Mouse (Mus musculus) hindlimb bud, embryonic 11.5 days (tissue): ENCODE measurements around the gene Thsd7a.

Experiments
- DNase-seq: peaks from one replicate; pipeline ENCODE4 v3.0.0-alpha.2; 2012; ENCODE audit warnings: low read depth, low spot score; ENCODE audit errors: extremely low spot score

Thsd7a gene

GRCm38 (mm10) chr6:12693239-12693638 is 56.0 kb downstream of the Thsd7a start:
- DNase-seq, result no peak

GRCm38 (mm10) chr6:12649633-12650032 is 99.6 kb downstream of the Thsd7a start:
- no peak for DNase-seq

- DNase-seq, result no peak
Measured at GRCm38 (mm10) chr6:12628637-12629246, 120.5 kb downstream of the Thsd7a start.

GRCm38 (mm10) chr6:12606638-12607246 is 142.5 kb downstream of the Thsd7a start:
- no peak for DNase-seq

- no peak for DNase-seq
Measured at GRCm38 (mm10) chr6:12602927-12603326, 146.3 kb downstream of the Thsd7a start.

GRCm38 (mm10) chr6:12602161-12602560 is 147.0 kb downstream of the Thsd7a start:
- DNase-seq, result no peak

- no peak for DNase-seq
Measured at GRCm38 (mm10) chr6:12584456-12584855, 164.8 kb downstream of the Thsd7a start.

- no peak for DNase-seq
Measured at GRCm38 (mm10) chr6:12581143-12581542, 168.1 kb downstream of the Thsd7a start.

GRCm38 (mm10) chr6:12575619-12576216 is 173.5 kb downstream of the Thsd7a start:
- DNase-seq, result no peak

- no peak for DNase-seq
Measured at GRCm38 (mm10) chr6:12572202-12572601, 177.0 kb downstream of the Thsd7a start.

GRCm38 (mm10) chr6:12565136-12565535 is 184.1 kb downstream of the Thsd7a start:
- no peak for DNase-seq

GRCm38 (mm10) chr6:12562336-12562735 is 186.9 kb downstream of the Thsd7a start:
- no peak for DNase-seq

GRCm38 (mm10) chr6:12560500-12560899 is 188.7 kb downstream of the Thsd7a start:
- DNase-seq, result no peak

- DNase-seq, result no peak
Measured at GRCm38 (mm10) chr6:12555114-12556099, 193.8 kb downstream of the Thsd7a start.

- no peak for DNase-seq
Measured at GRCm38 (mm10) chr6:12551176-12551575, 198.0 kb downstream of the Thsd7a start.

- DNase-seq, result no peak
Measured at GRCm38 (mm10) chr6:12550054-12550655, 199.1 kb downstream of the Thsd7a start.

- no peak for DNase-seq
Measured at GRCm38 (mm10) chr6:12544096-12544495, 205.1 kb downstream of the Thsd7a start.

GRCm38 (mm10) chr6:12542496-12542895 is 206.7 kb downstream of the Thsd7a start:
- DNase-seq, result no peak

- no peak for DNase-seq
Measured at GRCm38 (mm10) chr6:12519121-12519520, 230.1 kb downstream of the Thsd7a start.

GRCm38 (mm10) chr6:12518283-12518903 is 230.8 kb downstream of the Thsd7a start:
- no peak for DNase-seq
